Comparison of ENCODE assay signal across 15 mouse cellular contexts in the genomic region with DNA sequence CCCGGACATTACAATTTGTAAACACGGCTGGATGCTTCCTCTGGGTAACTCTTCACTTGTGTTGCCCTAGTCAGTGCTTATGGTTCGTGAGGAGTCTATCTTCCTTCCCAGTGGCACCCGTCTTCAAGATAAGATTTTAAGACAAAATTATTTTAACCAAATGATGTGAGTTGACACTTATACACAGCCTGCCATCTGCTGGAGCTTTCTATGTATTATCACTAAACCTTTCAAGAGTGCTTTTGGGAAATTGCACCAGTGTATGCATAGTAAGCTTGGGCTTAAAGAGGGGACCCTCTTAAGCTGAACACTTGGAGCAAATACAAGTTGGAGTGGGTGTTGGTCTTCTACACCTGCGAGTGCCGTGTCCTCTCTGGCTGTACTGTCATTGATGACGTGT.
A peak's percentile ranks its signal among the peaks of the same experiment; 100 is the strongest.
DNase-seq lines count a peak whose midpoint lies in the region; ATAC-seq and TF ChIP-seq lines count a peak whose summit lies in the region.
"Had no signal": no experiment of that assay in that cellular context is flagged by ENCODE, and none has a peak within 500 bp of the region (broad histone marks: within the 10 kb centered on the region; RNA-seq: fewer than 3 reads in every experiment).

No protein-coding gene starts in this region.

- POLR2A ChIA-PET in Patski (lab: Charles Lee), result no interaction called here

- no peaks in the 10 kb centered on the region for H3K27me3 ChIP-seq in intestine, postnatal 0 days (replicated peaks; ENCODE audit: control insufficient read depth, insufficient read depth, low read length)
- H3K27me3 ChIP-seq in intestine, embryonic 15.5 days (replicated peaks), result no peaks in the 10 kb centered on the region
- no peaks in the 10 kb centered on the region for H3K27me3 ChIP-seq in liver, postnatal 0 days (ENCODE audit: insufficient read depth, low read length)
- no peaks in the 10 kb centered on the region for H3K27me3 ChIP-seq in Patski
- H3K27me3 ChIP-seq: heart, embryonic 13.5 days; hindbrain, embryonic 12.5 days; limb, embryonic 15.5 days; midbrain, embryonic 12.5 days had no signal

- no peak overlapping the region for H3K9ac ChIP-seq in intestine, postnatal 0 days (ENCODE audit: low read depth, low read length)
- H3K9ac ChIP-seq in intestine, embryonic 15.5 days, result no peak overlapping the region
- no peak overlapping the region for H3K9ac ChIP-seq in liver, postnatal 0 days (replicated peaks)
- H3K9ac ChIP-seq: heart, embryonic 13.5 days; hindbrain, embryonic 12.5 days; limb, embryonic 15.5 days; midbrain, embryonic 12.5 days had no signal

- no peak overlapping the region for H3K4me3 ChIP-seq in intestine, postnatal 0 days (ENCODE audit: low read depth, low read length)
- H3K4me3 ChIP-seq in intestine, embryonic 15.5 days (replicated peaks), result no peak overlapping the region
- H3K4me3 ChIP-seq in liver, postnatal 0 days (ENCODE audit: low read depth, low read length), result no peak overlapping the region
- H3K4me3 ChIP-seq: heart, embryonic 13.5 days; hindbrain, embryonic 12.5 days; limb, embryonic 15.5 days; midbrain, embryonic 12.5 days had no signal

- no peak for DNase-seq in liver, postnatal 0 days
- DNase-seq in liver (no peak), Patski (ENCODE audit: low read depth, low spot score) (no peak)
- DNase-seq in induced T-regulatory cell, adult 2 months (ENCODE audit: low read depth), result peak; percentile 0
- DNase-seq in Muller cell, postnatal 12 days (ENCODE audit: inconsistent ontology term), result no peak
- DNase-seq: adrenal gland, adult 8-10 months; cerebellum, postnatal 36 days; gastrocnemius, postnatal 36 days; thymus, adult 2 months had no signal

- no peak overlapping the region for H3K27ac ChIP-seq in intestine, postnatal 0 days (ENCODE audit: low read depth, low read length)
- H3K27ac ChIP-seq in intestine, embryonic 15.5 days, result no peak overlapping the region
- no peak overlapping the region for H3K27ac ChIP-seq in liver, postnatal 0 days (ENCODE audit: low read depth)
- H3K27ac ChIP-seq: hindbrain, embryonic 12.5 days; limb, embryonic 15.5 days; midbrain, embryonic 12.5 days had no signal

- H3K4me2 ChIP-seq in intestine, postnatal 0 days (replicated peaks; ENCODE audit: low read depth), result no peak overlapping the region
- no peak overlapping the region for H3K4me2 ChIP-seq in intestine, embryonic 15.5 days (replicated peaks)
- H3K4me2 ChIP-seq in liver, postnatal 0 days (ENCODE audit: low read depth, low read length), result no peak overlapping the region
- H3K4me2 ChIP-seq: hindbrain, embryonic 12.5 days; limb, embryonic 15.5 days; midbrain, embryonic 12.5 days had no signal

- ATAC-seq in intestine, postnatal 0 days, result no peak
- ATAC-seq in intestine, embryonic 15.5 days, result no peak
- ATAC-seq in liver, postnatal 0 days, result no peak
- no peak for ATAC-seq in Patski

- CTCF ChIA-PET in Patski (lab: Charles Lee), result interaction anchor here (1.3 to 1.7 kb wide), 3 partner anchors 12 to 92 kb away, joined by 4 to 5 read pairs (median 5); no protein-coding TSS in a partner anchor

- TF ChIP-seq CTCF in intestine, postnatal 0 days (IDR thresholded peaks at IDR 0.05; ENCODE audit: low read depth), result peak; percentile 47
- 0 out of 2 replicates have a peak, but pooled peaks have one; percentile 19 for TF ChIP-seq CTCF in liver, postnatal 0 days (IDR thresholded peaks at IDR 0.05; ENCODE audit: low read depth)
- peak; percentile 38 for TF ChIP-seq CTCF in Patski (IDR thresholded peaks at IDR 0.05)

- TF ChIP-seq EP300 in liver, postnatal 0 days (IDR thresholded peaks at IDR 0.05; ENCODE audit: low read depth), result no peak

- H3K4me1 ChIP-seq in intestine, postnatal 0 days (replicated peaks; ENCODE audit: control insufficient read depth, insufficient read depth, low read length), result peaks cover 8% of the 10 kb centered on the region; the same call in 1 of the 2 replicates
- peaks cover 13% of the 10 kb centered on the region for H3K4me1 ChIP-seq in intestine, embryonic 15.5 days (replicated peaks)
- no peaks in the 10 kb centered on the region for H3K4me1 ChIP-seq in liver, postnatal 0 days (ENCODE audit: insufficient read depth)
- H3K4me1 ChIP-seq: hindbrain, embryonic 12.5 days; midbrain, embryonic 12.5 days had no signal

- in situ Hi-C loops in Patski (cut with MboI; ENCODE audit: low pct_unique_long_range_greater_than_20kb), result no loop called here

- H3K36me3 ChIP-seq in intestine, postnatal 0 days (ENCODE audit: control insufficient read depth, insufficient read depth), result no peaks in the 10 kb centered on the region
- no peaks in the 10 kb centered on the region for H3K36me3 ChIP-seq in intestine, embryonic 15.5 days
- H3K36me3 ChIP-seq in liver, postnatal 0 days (replicated peaks; ENCODE audit: insufficient read depth, low read length), result no peaks in the 10 kb centered on the region
- H3K36me3 ChIP-seq: heart, embryonic 13.5 days; hindbrain, embryonic 12.5 days; limb, embryonic 15.5 days; midbrain, embryonic 12.5 days had no signal

- H3K9me3 ChIP-seq in intestine, postnatal 0 days (ENCODE audit: control insufficient read depth), result no peaks in the 10 kb centered on the region
- no peaks in the 10 kb centered on the region for H3K9me3 ChIP-seq in intestine, embryonic 15.5 days
- H3K9me3 ChIP-seq in liver, postnatal 0 days (ENCODE audit: low read length), result no peaks in the 10 kb centered on the region
- H3K9me3 ChIP-seq: heart, embryonic 13.5 days; hindbrain, embryonic 12.5 days; limb, embryonic 15.5 days; midbrain, embryonic 12.5 days had no signal

- WGBS in intestine, postnatal 0 days, result 82% methylated on average over 7 of the region's 7 CpGs
- WGBS in intestine, embryonic 15.5 days, result 83% methylated on average over 7 of the region's 7 CpGs
- 62% methylated on average over 7 of the region's 7 CpGs for WGBS in liver, postnatal 0 days (ENCODE audit: insufficient replicate concordance)
